Mouse (Mus musculus) cortical plate, adult 2 months (tissue): Measurements from ENCODE around the gene Dcaf1.

ENCODE experiments used
- CTCF ChIP-seq: fragments of 200-500 bp; IDR thresholded peaks from 2 replicates; pipeline ENCODE4 v1.5.1; 2011; ENCODE audit warnings: mild to moderate bottlenecking, control low read depth, low read length; ENCODE audit not compliant: insufficient read depth; ENCODE audit errors: extremely low read depth
- POLR2A ChIP-seq: fragments of 200-500 bp; IDR thresholded peaks from 2 replicates; pipeline ENCODE4 v1.6.1; 2011; ENCODE audit warnings: mild to moderate bottlenecking, low read length, control low read depth; ENCODE audit not compliant: insufficient read depth; ENCODE audit errors: extremely low read depth

DNA sequence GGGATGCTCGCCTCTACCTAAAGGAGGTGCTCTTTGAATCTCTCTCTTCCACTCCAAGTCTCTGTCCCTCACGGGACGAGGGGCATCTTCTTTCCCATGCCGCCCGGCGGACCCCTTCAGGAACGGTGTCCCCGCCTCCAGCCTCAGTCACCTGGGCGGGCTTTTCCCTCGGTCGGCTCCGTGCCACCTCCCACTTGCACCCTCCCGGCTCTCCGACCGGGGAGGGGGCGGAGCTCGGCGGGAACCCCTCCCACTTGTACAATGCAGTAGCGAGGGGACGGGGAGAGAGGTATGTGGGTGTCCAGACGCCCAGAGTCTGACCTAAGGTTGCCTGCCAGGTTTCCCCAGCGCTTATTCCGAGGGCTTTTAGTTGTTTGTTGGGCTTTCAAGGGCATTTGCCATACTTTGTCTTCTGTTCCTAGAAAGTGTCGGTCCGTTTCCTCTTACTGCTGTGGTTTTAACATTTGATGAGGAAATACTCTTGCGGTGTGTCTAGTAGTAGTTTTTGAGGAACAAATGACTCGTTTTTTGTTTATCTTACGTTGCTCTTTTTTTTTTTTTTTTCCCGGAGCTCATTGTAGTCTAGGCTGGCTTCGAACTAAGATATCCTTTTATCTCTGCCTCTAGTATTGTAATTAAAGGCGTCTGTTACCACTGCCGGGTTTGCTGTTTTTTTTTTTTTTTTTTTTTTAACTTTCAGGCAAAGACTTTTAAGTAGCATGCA, 869 bp downstream of the Dcaf1 start:
- TF ChIP-seq CTCF (no peak), POLR2A (no peak)
